Mouse (Mus musculus) olfactory bulb, adult 2 months (tissue): ENCODE results near the gene Limk2.

Source experiments
- CTCF ChIP-seq: fragments of 200-500 bp; IDR thresholded peaks from 2 replicates; pipeline ENCODE4 v1.5.1; 2012; ENCODE audit warnings: low read depth, mild to moderate bottlenecking, low read length, moderate library complexity; ENCODE audit not compliant: insufficient read depth
- POLR2A ChIP-seq: fragments of 200-500 bp; IDR thresholded peaks from 2 replicates; pipeline ENCODE4 v1.6.1; 2012; ENCODE audit warnings: mild to moderate bottlenecking, low read depth, low read length, moderate library complexity; ENCODE audit not compliant: insufficient read depth

DNA sequence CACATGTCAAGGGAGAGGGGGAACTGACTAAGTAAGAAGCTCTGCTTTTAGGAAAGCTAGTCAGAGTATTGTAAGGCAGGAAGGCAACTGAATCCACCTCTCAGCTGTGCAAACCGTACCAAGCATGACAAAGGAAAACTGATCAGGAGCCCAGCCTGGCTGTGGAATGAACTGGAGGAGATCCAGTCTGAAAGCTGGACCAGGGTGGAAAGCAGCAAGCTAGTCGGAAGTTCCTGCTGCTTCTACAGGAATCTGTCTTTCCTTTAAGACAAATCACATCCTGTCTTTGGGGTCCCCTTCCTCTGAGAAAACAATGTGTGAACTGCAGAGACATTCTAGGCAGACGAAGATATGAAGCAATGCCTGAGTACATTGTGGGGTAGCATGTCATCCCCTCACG is 9.8 kb upstream of the Limk2 start:
- TF ChIP-seq POLR2A, result no peak
- no peak for TF ChIP-seq CTCF
